Mouse (Mus musculus) frontal cortex, adult 2 months (tissue): ENCODE data around the gene Khnyn. TPM values are rescaled to one million over a fixed set of nuclear protein-coding genes. Genes with fewer than 3 reads are reported as not detected.

Source experiments
- DNase-seq, 2 experiments: peaks; one replicate each; pipeline ENCODE4 v3.0.0; 2022; ENCODE audit warnings: low spot score in 1 of 2; ENCODE audit errors: extremely low spot score in 1 of 2
- polyA plus RNA-seq: library from polyadenylated mRNA; depleted of rRNA; stranded (reverse); fragments of >200 nt; gene quantifications from 2 replicates; pipeline ENCODE4 v1.2.3, GENCODE M21; 2012; rRNA removed

Khnyn gene
- polyA plus RNA-seq, 1 experiment, result 12.2 TPM

GRCm38 (mm10) chr14:55905518-55905917 is 20.8 kb downstream of the Khnyn start:
- DNase-seq, result no peak

DNA sequence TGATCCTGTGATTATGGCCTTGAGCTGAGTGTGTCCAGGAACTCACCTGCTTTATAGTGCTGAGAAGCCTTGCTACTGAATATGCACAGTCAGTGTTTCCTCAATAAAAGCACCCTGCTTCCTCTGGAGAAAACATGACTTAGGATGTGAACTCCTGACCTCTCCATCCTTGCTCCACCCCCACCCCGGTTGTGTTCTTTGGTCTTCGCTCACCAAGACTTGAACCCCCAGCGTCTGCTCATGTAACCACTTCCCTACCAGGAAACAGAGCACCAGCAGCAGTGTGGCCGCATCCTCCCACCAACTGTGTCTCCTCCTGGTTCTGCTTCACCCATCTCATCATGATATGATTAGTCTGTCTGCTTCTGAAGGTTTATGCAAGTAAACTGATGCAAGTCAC is 28.7 kb downstream of the Khnyn start:
- DNase-seq, result no peak

DNA sequence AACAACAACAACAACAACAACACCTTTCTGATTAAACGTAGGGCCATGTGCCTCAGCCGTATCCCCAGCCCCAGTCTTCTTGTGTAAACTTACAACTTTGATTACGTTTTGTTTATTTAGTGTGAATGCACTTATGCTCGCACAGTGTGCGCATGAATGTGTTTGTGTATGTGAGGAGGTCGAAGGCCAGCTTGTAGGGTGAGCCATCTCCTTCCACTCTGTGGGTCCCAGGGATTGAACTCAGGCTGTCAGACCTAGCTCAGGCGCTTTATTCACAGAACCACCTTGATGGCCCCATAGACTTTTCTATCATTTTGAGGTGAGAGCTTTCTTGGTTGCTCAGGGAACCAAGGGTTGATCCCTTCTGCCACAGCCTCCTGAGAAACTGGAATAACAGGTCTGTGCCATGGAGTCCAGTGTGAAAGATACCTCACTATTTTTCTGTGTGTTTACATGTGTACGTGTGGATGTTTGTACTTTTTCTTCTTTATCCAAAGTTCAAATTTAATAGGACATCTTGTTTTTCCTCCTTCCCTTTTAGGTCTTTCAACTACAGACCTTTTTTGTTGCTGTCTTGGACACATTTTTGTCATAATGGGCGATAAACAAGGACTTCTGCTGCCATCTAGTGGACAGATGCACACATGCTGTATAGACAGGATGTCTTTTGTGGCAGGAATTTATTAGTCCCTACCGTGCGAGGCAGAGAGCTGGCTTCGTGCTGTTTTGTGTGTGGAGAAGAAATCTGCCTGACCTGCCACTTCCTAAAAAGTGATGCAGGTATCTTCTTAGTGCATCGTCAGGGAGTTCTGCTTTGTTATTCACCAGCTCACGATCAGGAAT is 33.7 kb downstream of the Khnyn start:
- DNase-seq, result peak; percentile 52 to 92

GRCm38 (mm10) chr14:55922475-55923232 is 37.9 kb downstream of the Khnyn start:
- DNase-seq, result no peak

DNA sequence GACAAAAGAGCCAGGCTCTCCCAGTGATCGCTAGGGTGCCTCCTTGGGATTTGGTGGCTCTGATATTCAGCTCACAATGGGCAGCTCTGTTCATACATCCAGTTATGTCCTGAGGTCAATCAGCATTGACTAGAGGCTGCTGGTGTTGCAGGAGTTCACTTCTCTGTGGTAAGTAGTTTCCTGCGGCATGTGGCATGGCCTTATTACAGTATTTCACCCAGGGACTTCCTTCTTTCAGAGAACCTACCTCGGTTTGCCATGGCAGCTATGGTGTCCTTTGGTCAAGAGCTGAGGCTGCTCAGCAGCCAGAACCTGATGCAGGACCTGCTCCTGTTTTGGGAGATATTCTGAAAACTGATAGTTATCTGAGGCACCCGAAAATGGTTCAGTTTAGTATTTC is 42.1 kb downstream of the Khnyn start:
- DNase-seq, result no peak

DNA sequence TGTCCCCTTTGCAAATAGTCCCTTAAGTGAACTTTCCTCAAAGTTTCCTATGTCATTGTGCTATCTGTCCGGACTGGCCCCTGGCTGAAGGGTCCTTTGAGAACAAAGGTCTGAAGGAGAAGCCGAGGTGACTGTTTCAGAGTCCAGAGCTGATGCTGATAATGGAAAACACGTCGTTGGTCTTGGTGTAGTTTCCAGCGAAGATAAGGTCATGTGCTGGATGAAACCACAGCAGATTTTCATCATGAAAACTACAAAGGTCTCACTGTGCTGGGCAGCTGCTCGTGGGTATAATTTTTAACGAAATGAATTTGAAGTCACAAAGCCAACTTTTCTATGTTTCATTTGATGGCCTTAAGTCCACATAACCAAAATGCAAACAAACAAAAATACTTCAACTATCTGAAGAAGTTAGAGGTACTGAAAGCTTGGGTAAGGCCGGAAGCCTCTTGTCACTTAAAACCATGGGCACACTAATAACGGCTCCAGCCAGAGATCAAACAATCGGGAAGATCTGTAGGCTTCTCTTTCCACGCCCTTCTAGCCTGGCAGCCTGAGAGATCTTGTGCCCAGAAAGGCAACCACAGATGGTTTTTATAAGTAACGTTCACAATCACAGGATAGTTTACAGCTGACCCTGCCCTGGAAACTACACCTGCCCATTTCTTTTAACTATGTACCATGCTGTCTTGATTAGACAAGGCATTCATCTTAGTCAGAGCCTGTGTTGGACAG is 44.7 kb downstream of the Khnyn start:
- no peak for DNase-seq

GRCm38 (mm10) chr14:55933586-55933985 is 48.8 kb downstream of the Khnyn start:
- DNase-seq, result no peak

GRCm38 (mm10) chr14:55940070-55940800 is 55.5 kb downstream of the Khnyn start:
- DNase-seq, result no peak

- DNase-seq, result no peak
These were observed 58.9 kb downstream of the Khnyn start for GRCm38 (mm10) chr14:55943601-55944000.

- no peak for DNase-seq
These were observed 59.8 kb downstream of the Khnyn start, which contains the start of gene Cma1 for GRCm38 (mm10) chr14:55944575-55944974. Gene Cma1 (minus strand): TSS chr14:55944675.

DNA sequence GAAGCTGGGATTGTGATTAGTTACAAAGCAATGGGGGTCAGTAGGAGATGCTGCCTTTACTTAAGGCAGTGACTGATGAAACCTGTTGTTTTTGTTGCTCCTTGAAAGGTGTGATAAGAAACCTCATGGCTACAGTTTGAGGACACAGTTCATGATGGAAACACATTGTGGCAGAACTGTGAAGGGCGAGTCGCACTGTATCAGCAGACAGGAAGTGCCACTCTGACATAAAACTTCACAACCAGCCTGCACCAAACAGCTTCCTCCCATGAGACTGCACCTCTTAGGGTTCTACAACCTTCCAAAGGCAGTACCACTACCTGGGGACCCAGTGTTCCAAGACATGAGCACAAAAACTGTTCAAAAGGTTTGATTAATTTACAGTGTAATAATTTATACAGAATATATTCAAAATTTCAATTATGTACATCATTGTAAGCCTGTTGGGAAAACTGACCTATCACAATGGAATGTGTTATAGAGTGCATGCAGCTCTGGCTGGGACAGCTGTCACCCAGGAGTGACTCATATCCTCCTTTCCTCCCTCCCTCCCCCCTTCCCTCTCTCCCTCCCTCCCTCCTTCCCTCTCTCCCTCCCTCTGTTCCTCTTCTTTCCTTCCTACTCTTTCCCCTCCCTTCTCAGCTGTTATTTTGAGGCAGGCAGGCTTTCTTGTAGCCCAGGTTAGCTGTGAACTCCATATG is 61.7 kb downstream of the Khnyn start:
- DNase-seq, result no peak

Other genes with a start within 250 kb of the Khnyn start
- 139 and 152 TPM in 2 replicates for gene Ipo4, start 249.0 kb upstream of the Khnyn start, polyA plus RNA-seq
- gene Gm49378, start 247.1 kb upstream of the Khnyn start, polyA plus RNA-seq, result 4.3 and 6.2 TPM in 2 replicates
- 33.0 and 38.5 TPM in 2 replicates for gene Tm9sf1, start 241.1 kb upstream of the Khnyn start, polyA plus RNA-seq
- 0.78 and 1.2 TPM in 2 replicates for gene Tssk4, start 234.8 kb upstream of the Khnyn start, polyA plus RNA-seq
- 46.0 and 46.7 TPM in 2 replicates for gene Mdp1, start 224.4 kb upstream of the Khnyn start, polyA plus RNA-seq
- 30.6 and 33.0 TPM in 2 replicates for gene Gmpr2, start 213.0 kb upstream of the Khnyn start, polyA plus RNA-seq
- 351 and 383 TPM in 2 replicates for gene Nedd8, start 212.8 kb upstream of the Khnyn start, polyA plus RNA-seq
- 19.2 and 21.7 TPM in 2 replicates for gene Tinf2, start 203.1 kb upstream of the Khnyn start, polyA plus RNA-seq
- gene Tgm1, start 171.0 kb upstream of the Khnyn start, polyA plus RNA-seq, result 0.14 and 0.21 TPM in 2 replicates
- 60.7 and 64.3 TPM in 2 replicates for gene Rabggta, start 162.7 kb upstream of the Khnyn start, polyA plus RNA-seq
- gene Dhrs1, start 139.3 kb upstream of the Khnyn start, polyA plus RNA-seq, result 111 and 119 TPM in 2 replicates
- gene Nop9, start 139.3 kb upstream of the Khnyn start, polyA plus RNA-seq, result 8.9 and 9.0 TPM in 2 replicates
- gene Cideb, start 126.5 kb upstream of the Khnyn start, polyA plus RNA-seq, result 15.6 and 18.7 TPM in 2 replicates
- gene Ltb4r2, start 123.5 kb upstream of the Khnyn start, polyA plus RNA-seq, result 0.18 and 0.19 TPM in 2 replicates
- gene Ltb4r1, start 119.0 kb upstream of the Khnyn start, polyA plus RNA-seq, result 0.11 and 0.14 TPM in 2 replicates
- gene Adcy4, start 100.9 kb upstream of the Khnyn start, polyA plus RNA-seq, result 4.0 and 4.3 TPM in 2 replicates
- gene Ripk3, start 96.1 kb upstream of the Khnyn start, polyA plus RNA-seq, result 0.67 and 0.68 TPM in 2 replicates
- 1.5 and 2.7 TPM in 2 replicates for gene Nfatc4, start 61.8 kb upstream of the Khnyn start, polyA plus RNA-seq
- gene Nynrin, start 30.9 kb upstream of the Khnyn start, polyA plus RNA-seq, result 3.8 and 4.3 TPM in 2 replicates
- 0.25 and 0.26 TPM in 2 replicates for gene Cbln3, start 555 bp upstream of the Khnyn start, polyA plus RNA-seq
- gene Sdr39u1, start 15.3 kb downstream of the Khnyn start, polyA plus RNA-seq, result 122 and 128 TPM in 2 replicates
- gene Cma1, start 59.7 kb downstream of the Khnyn start, polyA plus RNA-seq, result 0.08 and 0.11 TPM in 2 replicates
- gene Cma2, start 66.0 kb downstream of the Khnyn start, polyA plus RNA-seq, result not detected in 2 replicates
- not detected in 2 replicates for gene Mcpt1, start 133.0 kb downstream of the Khnyn start, polyA plus RNA-seq
- not detected in 2 replicates for gene Mcpt9, start 145.5 kb downstream of the Khnyn start, polyA plus RNA-seq
- not detected in 2 replicates for gene Mcpt2, start 157.1 kb downstream of the Khnyn start, polyA plus RNA-seq
- gene Mcpt4, start 177.4 kb downstream of the Khnyn start, polyA plus RNA-seq, result 0.10 TPM in 1 of 2 replicates, not detected in the other
- not detected in 2 replicates for gene Mcpt8, start 200.3 kb downstream of the Khnyn start, polyA plus RNA-seq
- 0.20 TPM in 1 of 2 replicates, not detected in the other for gene Ctsg, start 217.6 kb downstream of the Khnyn start, polyA plus RNA-seq
- gene Gzme, start 235.7 kb downstream of the Khnyn start, polyA plus RNA-seq, result 0.34 and 1.3 TPM in 2 replicates
- 1.2 and 3.4 TPM in 2 replicates for gene Gzmd, start 247.7 kb downstream of the Khnyn start, polyA plus RNA-seq